Mouse (Mus musculus) lung, adult 2 months (tissue): Measurements from ENCODE around the gene Them7. TPM values are rescaled to one million over a fixed set of nuclear protein-coding genes. Genes with fewer than 3 reads are reported as not detected.
A peak's percentile ranks its signal among the peaks of the same experiment; 100 is the strongest.

ENCODE experiments used
- DNase-seq: peaks from one replicate; pipeline ENCODE4 v3.0.0; 2022
- H3K4me1 ChIP-seq: fragments of 200-500 bp; 2 replicates; pipeline ENCODE4 v1.6.1; 2011; ENCODE audit warnings: low read length; ENCODE audit not compliant: control insufficient read depth, insufficient read depth
- H3K4me3 ChIP-seq: fragments of 200-500 bp; replicated peaks from 2 replicates; pipeline ENCODE3; 2011; ENCODE audit warnings: low read depth, mild to moderate bottlenecking, control low read depth, low read length; ENCODE audit errors: extremely low read depth
- CTCF ChIP-seq: fragments of 200-500 bp; IDR thresholded peaks from 2 replicates; pipeline ENCODE4 v1.5.1; 2011; ENCODE audit warnings: mild to moderate bottlenecking, low read length, control low read depth; ENCODE audit not compliant: insufficient read depth
- POLR2A ChIP-seq: fragments of 200-500 bp; IDR thresholded peaks from 2 replicates; pipeline ENCODE4 v1.6.1; 2011; ENCODE audit warnings: low read depth, mild to moderate bottlenecking, control low read depth, low read length, borderline replicate concordance; ENCODE audit errors: extremely low read depth
- WGBS: fragments of 180-500 bp; shearing (Covaris S2); methylation state at CpG from one replicate; pipeline ENCODE4 v1.1.7; 2018; 5-methylcytosine and 5-hydroxymethylcytosine counted together
- polyA plus RNA-seq: library from polyadenylated mRNA; depleted of rRNA; stranded (reverse); fragments of >200 nt; gene quantifications from 2 replicates; pipeline ENCODE4 v1.2.3, GENCODE M21; 2012

Them7 gene
- polyA plus RNA-seq, 1 experiment, result not detected

- TF ChIP-seq CTCF (peak; percentile 48), POLR2A (no peak)
- no peak for DNase-seq
- 90% methylated on average over 1 of the region's 1 CpGs for WGBS
- H3K4me3 ChIP-seq, result no peak overlapping the region
- H3K4me1 ChIP-seq, result no peaks in the 10 kb centered on the region
Measured at GRCm38 (mm10) chr2:105298888-105299287, 74.8 kb downstream of the Them7 start.

DNA sequence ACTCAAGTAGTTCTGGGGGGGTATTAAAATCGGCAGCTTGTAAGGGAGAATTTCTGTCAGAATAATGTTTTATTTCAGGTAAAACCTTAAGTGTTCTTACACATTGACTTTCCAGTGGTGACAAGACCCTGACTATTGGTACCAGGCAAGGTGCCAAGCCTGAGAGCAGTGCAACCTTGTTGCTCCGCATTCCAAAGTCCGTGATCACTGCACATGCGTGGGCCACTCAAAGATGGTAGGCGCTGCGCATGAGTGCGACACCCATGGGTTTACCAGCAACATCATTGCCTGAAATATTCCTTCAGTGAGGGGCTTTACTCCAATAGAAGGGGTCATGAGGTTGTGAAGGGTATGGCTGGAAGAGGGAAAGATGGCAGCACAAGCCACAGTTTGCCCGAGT, 77.0 kb downstream of the Them7 start:
- Histone ChIP-seq H3K4me1 (no peaks in the 10 kb centered on the region), H3K4me3 (no peak overlapping the region)
- 83% methylated on average over 8 of the region's 8 CpGs for WGBS
- DNase-seq, result no peak
- no peak for TF ChIP-seq POLR2A

DNA sequence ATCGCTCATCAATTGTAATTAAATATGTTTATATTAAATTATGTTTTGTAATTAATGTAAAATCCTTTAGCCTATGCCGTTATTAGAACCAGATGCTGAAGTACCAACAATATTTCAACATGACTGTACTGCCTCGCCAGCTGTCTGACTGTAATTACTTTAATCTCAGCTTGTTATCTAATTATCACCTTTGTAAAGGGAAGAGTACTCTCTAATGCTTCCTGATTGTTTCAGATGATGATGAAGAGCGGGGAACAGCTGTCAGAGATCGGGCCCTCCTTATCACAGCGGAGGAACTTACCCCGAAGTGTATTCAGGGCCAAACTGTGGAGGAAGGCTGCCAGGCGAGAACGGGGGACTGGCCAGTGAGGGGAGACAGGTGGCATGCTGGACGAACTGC, 77.4 kb downstream of the Them7 start:
- TF ChIP-seq POLR2A, result no peak
- no peak overlapping the region for H3K4me3 ChIP-seq
- H3K4me1 ChIP-seq, result no peaks in the 10 kb centered on the region
- DNase-seq, result no peak
- 35% methylated on average over 10 of the region's 10 CpGs for WGBS

DNA sequence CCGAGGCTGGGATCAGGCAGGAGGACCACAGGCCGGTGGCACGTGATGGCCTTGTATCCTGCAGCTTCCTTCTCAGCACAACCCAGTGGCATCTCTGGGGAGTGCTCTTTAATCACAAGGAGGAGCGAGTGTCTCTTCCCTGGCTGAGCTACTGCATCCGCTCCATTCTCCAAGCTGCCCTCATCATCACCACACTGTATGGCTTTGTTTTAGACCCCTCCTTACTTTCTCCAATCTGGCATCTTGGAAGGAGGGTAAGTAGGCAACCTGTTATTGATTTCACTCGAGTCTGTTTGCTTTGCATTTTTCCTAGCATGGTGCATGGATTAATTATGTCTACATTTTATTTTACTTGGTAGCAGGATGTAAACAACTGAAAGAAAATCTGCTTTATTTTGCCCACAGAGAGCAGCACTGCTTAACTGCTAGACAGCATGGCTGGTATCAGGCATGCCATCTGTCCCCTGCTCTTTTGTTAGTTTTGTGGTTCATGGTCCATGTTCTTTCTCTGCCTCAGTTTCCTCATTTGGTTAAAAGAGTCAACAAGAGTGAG, 79.9 kb downstream of the Them7 start:
- WGBS, result 63% methylated on average over 6 of the region's 6 CpGs
- Histone ChIP-seq H3K4me1 (no peaks in the 10 kb centered on the region), H3K4me3 (no peak overlapping the region)
- no peak for DNase-seq
- TF ChIP-seq CTCF, result no peak
- no peak for TF ChIP-seq POLR2A

DNA sequence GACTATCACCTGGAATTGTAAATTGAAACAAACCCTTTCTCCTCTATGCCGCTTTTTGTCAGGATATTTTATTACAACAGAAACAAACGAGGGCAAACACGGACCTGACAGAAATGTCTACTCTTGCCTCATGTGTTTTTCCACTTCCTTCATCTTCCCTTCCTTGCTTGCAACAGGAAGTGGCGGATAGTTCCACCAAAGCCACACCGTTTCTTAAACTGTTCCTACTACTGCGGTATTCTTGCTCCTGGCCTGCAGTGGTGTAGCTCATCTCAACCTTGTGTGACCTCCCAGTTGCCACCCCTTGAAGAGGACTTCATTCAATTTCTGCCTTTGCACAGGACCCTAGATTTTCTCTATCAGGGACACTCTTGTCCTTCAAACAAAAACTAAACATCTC, 81.8 kb downstream of the Them7 start:
- DNase-seq, result no peak
- no peak overlapping the region for H3K4me3 ChIP-seq
- no peaks in the 10 kb centered on the region for H3K4me1 ChIP-seq
- WGBS, result 74% methylated on average over 6 of the region's 6 CpGs
- TF ChIP-seq POLR2A (no peak), CTCF (no peak)

GRCm38 (mm10) chr2:105311414-105311813, 87.3 kb downstream of the Them7 start:
- WGBS, result 44% methylated on average over 13 of the region's 13 CpGs
- no peak for DNase-seq
- Histone ChIP-seq H3K4me3 (no peak overlapping the region), H3K4me1 (no peaks in the 10 kb centered on the region)
- TF ChIP-seq POLR2A (no peak), CTCF (no peak)

DNA sequence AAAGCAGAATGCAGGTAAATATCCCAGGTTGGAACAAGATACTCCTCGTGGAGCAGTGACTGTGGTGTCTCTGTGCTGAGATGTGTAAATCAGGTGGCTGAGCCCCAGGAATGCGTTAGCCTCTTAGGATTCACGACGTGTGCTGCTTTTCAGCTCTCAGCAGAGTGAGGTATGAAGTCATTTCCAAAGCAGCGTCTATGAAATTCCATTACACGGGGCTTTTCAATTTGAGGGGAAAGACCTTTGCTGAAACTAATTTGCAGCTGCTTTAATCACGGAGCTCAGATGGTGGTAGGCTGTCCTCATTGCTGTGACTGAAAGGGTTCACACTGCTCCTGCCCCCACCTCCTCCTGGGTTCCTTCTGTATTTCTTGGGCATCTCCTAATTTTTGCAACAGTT, 87.9 kb downstream of the Them7 start:
- WGBS, result 25% methylated on average over 7 of the region's 7 CpGs
- Histone ChIP-seq H3K4me3 (no peak overlapping the region), H3K4me1 (no peaks in the 10 kb centered on the region)
- DNase-seq, result no peak
- no peak for TF ChIP-seq CTCF
- TF ChIP-seq POLR2A, result no peak

GRCm38 (mm10) chr2:105313077-105313476, 89.0 kb downstream of the Them7 start:
- DNase-seq, result no peak
- no peak for TF ChIP-seq CTCF
- no peak for TF ChIP-seq POLR2A
- 34% methylated on average over 3 of the region's 3 CpGs for WGBS

GRCm38 (mm10) chr2:105317556-105318184, 93.5 kb downstream of the Them7 start:
- Histone ChIP-seq H3K4me1 (no peaks in the 10 kb centered on the region), H3K4me3 (no peak overlapping the region)
- TF ChIP-seq POLR2A, result no peak
- no peak for TF ChIP-seq CTCF
- WGBS, result 65% methylated on average over 13 of the region's 13 CpGs
- no peak for DNase-seq

More at GRCm38 (mm10) chr2:105313077-105313476, 89.0 kb downstream of the Them7 start:
- Histone ChIP-seq H3K4me1 (no peaks in the 10 kb centered on the region), H3K4me3 (no peak overlapping the region)

DNA sequence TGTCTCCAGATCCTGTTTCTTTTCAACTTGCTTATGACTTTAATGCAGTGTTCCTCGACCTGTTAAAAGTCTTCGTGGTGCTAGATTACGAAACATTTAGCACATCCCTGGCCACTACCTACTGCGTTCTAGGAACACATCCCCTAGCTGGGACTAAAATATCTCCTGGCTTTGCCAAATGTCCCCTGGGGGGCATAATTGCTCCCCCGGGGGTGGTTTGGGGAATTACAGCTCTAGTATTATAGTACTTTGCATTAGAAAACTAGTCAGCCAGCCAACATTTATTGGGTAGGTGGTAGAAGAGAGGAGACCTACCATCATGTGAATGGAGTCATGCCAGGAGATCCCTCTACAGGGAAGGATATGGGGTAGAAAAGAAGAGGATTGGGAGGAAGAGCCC, 101.9 kb downstream of the Them7 start:
- TF ChIP-seq CTCF (no peak), POLR2A (no peak)
- 88% methylated on average over 5 of the region's 5 CpGs for WGBS
- Histone ChIP-seq H3K4me1 (no peaks in the 10 kb centered on the region; the same call in 1 of the 2 replicates), H3K4me3 (no peak overlapping the region)
- no peak for DNase-seq

GRCm38 (mm10) chr2:105330024-105330423, 105.9 kb downstream of the Them7 start:
- no peak for TF ChIP-seq CTCF
- TF ChIP-seq POLR2A, result no peak

More at GRCm38 (mm10) chr2:105330024-105330423, 105.9 kb downstream of the Them7 start:
- no peak for DNase-seq
- 83% methylated on average over 4 of the region's 4 CpGs for WGBS
- H3K4me1 ChIP-seq, result no peaks in the 10 kb centered on the region
- no peak overlapping the region for H3K4me3 ChIP-seq
